Mouse (Mus musculus) CD8-positive naive resting alpha-beta T cell, adult 2 months (primary cell): ENCODE results near the gene Ubxn4.
"Not testable (repeated sequence)": the region's sequence is repeated elsewhere in the genome, so short reads cannot be mapped to it uniquely, and the experiment has no call there.

Source experiments
- DNase-seq, 2 experiments: peaks; one replicate each; pipeline ENCODE4 v3.0.0; 2022; ENCODE audit warnings: low read depth in 2 of 2, low spot score in 2 of 2

Gene Ubxn4

DNA sequence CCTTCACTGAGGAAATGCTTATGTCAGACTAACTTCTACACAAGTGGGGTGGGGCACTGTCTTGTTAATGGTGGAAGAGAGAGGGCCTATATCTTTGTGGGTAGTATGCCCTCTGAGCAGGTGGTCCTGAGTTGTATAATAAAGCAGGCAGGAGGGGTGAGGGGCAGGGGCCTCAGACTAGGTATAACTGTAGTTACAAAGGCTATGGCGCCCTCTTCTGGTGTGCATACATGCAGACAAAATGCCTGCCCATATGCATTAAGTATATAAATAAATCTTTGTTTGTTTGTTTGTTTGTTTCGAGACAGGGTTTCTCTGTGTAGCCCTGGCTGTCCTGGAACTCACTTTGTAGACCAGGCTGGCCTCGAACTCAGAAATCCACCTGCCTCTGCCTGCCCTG lies 65.3 kb downstream of the Ubxn4 start:
- DNase-seq: no peak

DNA sequence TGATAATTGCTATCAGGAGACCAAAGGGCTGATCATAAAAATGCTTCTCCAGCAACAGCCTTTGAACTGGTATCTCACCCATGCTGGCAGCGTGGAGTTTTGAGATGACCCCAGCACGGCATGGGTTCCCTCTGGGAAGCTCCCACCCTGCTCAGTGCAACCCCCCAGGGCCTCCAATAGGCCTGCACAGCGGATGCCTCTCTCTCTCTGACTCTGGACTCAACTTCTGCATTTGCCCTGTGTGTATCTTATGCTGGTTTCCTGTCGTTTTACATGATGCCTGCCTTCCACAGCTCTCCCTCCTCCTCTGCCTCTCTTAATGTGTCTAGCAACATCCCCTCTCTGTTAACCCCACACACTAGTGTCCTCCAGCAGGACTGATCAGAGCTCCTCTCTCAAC lies 70.9 kb downstream of the Ubxn4 start:
- DNase-seq: no peak

DNA sequence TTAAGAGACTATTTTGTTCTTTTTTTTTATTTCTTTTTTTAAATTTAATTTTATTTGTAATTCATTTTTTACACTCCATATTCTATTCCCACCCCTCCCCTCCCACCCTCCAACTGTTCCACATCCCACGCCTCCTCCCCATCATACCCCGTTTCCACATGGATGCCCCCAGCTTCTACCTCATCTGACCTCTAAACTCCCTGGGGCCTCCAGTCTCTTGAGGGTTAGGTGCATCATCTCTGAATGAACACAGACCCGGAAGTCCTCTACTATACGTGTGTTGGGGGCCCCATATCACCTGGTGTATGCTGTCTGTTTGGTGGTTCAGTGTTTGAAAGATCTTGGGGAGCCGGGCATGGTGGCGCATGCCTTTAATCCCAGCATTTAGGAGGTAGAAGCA lies 75.5 kb downstream of the Ubxn4 start:
- not testable (repeated sequence) for DNase-seq

DNA sequence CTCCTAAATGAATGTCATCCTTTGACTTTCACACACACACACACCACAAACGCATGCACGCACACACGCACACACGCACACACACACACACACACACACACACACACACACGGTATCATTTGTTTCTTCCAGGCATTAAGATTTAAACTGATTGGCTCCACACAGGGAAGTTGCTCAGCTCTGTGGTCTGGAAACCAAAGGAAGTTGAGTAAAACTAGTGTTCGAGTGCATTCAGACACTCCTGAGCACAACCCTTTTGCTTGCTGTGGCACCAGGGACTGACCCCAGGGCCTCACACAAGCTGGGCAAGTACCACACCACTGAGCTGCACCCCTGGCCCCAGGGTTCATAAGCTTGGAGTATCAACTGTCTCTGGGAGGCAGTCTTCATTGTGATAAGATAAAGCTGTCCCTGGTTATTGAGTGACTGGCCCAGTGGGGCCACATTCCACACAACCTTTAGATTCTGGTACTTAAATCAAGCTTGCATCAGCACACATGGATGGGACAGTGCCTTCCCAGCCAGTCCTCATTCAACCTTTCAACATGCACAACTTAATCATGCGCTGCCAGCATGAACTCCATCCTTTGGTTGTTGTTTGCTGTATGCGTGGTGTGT lies 79.4 kb downstream of the Ubxn4 start:
- DNase-seq: no peak

DNA sequence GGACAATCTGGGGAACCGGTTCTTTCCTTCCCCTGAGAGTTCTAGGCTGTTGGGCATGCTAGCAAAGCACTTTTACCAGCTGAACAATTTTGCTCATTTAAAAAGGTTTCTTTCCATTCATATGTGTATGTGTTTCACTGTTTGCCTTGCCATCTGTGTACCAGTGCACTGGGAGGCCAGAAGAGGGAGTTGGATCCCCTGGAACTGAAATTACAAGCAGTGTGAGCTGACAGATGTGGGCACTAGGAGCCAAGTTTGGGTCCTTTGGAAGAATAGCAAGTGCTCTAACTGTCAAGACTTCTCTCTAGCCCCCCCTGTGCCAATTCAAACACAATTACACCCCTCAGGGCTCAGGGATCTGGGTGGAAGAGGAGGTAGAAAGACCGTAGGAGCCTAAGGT lies 81.0 kb downstream of the Ubxn4 start:
- no peak for DNase-seq

DNA sequence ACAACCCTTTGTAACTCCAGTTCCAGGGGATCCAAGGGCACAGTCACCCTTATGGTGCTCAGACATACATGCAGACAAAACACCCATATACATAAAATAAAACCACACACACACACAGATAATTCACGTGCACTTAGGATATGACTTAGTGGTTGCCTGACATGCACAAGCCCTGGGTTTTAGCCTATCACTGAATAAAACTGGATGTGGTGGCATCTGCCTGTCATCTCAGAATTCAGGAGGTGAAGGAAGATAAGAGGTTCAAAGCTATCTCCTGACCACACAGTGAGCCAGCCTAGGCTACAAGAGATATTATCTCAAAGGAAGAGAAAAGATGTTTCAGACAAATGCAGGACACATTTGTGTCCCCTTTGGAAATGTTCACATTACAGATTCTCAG lies 83.4 kb downstream of the Ubxn4 start:
- DNase-seq: no peak

DNA sequence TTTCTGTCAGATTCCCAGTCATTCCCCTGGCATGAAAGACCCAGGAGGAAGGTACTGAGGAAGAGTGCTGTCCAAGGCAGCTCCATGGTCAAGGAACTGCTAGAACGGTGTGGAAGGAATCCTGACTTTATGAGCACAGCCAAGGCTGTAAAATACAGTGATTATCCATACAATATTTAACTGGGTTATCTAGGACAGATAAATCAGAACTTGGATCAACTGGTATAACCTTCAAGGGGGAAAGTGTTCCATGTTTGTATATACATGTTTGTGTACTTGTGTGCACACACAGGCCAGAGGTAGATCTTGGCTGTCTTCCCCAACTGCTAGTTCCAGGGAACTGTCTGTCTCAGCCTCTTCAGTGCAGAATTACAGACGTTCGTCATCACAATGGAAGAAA lies 84.5 kb downstream of the Ubxn4 start, which contains the start of gene Lct:
Lct (minus strand) TSS at position 101 of the 400 bp plus-strand sequence.
- DNase-seq: no peak
